Mouse (Mus musculus) intestine, embryonic 14.5 days (tissue): ENCODE measurements around the gene Rdh11. TPM values are rescaled to one million over a fixed set of nuclear protein-coding genes. Genes with fewer than 3 reads are reported as not detected.
"Not testable (repeated sequence)": the region's sequence is repeated elsewhere in the genome, so short reads cannot be mapped to it uniquely, and the experiment has no call there.

Source experiments
- ATAC-seq: fragments of 200-750 bp; cut with Nextera tagmentation; replicated peaks from 2 replicates; pipeline ENCODE4 v1.8.0; 2017; ENCODE audit warnings: low read depth, moderate number of reproducible peaks, moderate TSS enrichment, moderate library complexity; ENCODE audit not compliant: low FRiP score, low TSS enrichment
- DNase-seq: peaks from one replicate; pipeline ENCODE4 v3.0.0-alpha.2; 2018; ENCODE audit warnings: low spot score
- H3K27ac ChIP-seq: fragments of 300-500 bp; sonication (generic); 2 replicates; pipeline ENCODE4 v1.5.1; 2014; ENCODE audit warnings: low read depth, mild to moderate bottlenecking, control low read depth
- H3K27me3 ChIP-seq: fragments of 300-500 bp; sonication (generic); replicated peaks from 2 replicates; pipeline ENCODE4 v1.6.1; 2014; ENCODE audit warnings: low read length, control low read depth; ENCODE audit not compliant: control insufficient read depth, insufficient read depth
- H3K36me3 ChIP-seq: fragments of 300-500 bp; sonication (generic); 2 replicates; pipeline ENCODE4 v1.6.1; 2014; ENCODE audit warnings: low read length, control low read depth; ENCODE audit not compliant: control insufficient read depth, insufficient read depth
- H3K4me1 ChIP-seq: fragments of 300-500 bp; sonication (generic); replicated peaks from 2 replicates; pipeline ENCODE4 v1.6.1; 2014; ENCODE audit warnings: low read length, control low read depth, mixed read lengths; ENCODE audit not compliant: control insufficient read depth, insufficient read depth
- H3K4me2 ChIP-seq: fragments of 300-500 bp; sonication (generic); 2 replicates; pipeline ENCODE4 v1.6.1; 2014; ENCODE audit warnings: low read length
- H3K4me3 ChIP-seq: fragments of 300-500 bp; sonication (generic); 2 replicates; pipeline ENCODE4 v1.5.1; 2014; ENCODE audit warnings: low read depth, low read length, control low read depth, mixed read lengths
- H3K9ac ChIP-seq: fragments of 300-500 bp; sonication (generic); 2 replicates; pipeline ENCODE4 v1.6.1; 2014; ENCODE audit warnings: mild to moderate bottlenecking, low read length
- H3K9me3 ChIP-seq: fragments of 300-500 bp; sonication (generic); 2 replicates; pipeline ENCODE4 v1.6.1; 2016; ENCODE audit warnings: low read length, control low read depth; ENCODE audit not compliant: control insufficient read depth
- WGBS: fragments of 180-500 bp; shearing (Covaris S2); extraction: QIAGEN DNeasy Blood & Tissue Kit; methylation state at CpG from one replicate; pipeline ENCODE4 v1.1.7; 2014; 5-methylcytosine and 5-hydroxymethylcytosine counted together
- polyA plus RNA-seq: library from polyadenylated mRNA; unstranded; fragments of >200 nt; fragmentation: Nextera tagmentation; extraction: Ambion mirVana; gene quantifications from 2 replicates; pipeline ENCODE4 v1.2.1, GENCODE M21; 2014

The Rdh11 gene
- polyA plus RNA-seq, 1 experiment from 2014 or later: 39.6 TPM

DNA sequence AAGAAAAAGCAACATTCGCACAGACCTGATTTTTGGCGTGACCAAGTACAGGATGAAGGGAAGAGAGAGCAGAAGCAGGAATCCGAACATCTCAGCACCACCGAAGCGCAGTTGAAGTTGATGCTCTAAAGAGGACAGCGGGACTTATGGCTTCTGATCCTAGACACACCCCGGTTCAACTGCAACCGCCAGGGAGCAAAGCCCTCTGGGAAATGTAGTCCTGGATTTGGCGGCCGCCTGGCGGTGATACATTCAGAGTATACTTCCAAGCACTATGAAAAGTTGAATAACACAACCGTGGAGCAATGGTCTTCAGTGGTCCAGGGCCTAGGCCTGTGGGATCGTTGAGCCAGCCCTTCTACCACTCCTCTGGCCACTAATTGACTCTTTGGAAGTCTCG lies 392 bp downstream of the Rdh11 start:
- WGBS: 6% methylated on average over 14 of the region's 14 CpGs
- no peak overlapping the region for H3K27ac ChIP-seq
- no peaks in the 10 kb centered on the region; the same call in none of the 2 replicates for H3K4me1 ChIP-seq
- ATAC-seq (peak; percentile 89), DNase-seq (peak; percentile 90)
- H3K4me3 ChIP-seq: peak overlapping the region; percentile 81
- peak overlapping the region; percentile 61 for H3K9ac ChIP-seq
- H3K4me2 ChIP-seq: peak overlapping the region; percentile 91
- no peaks in the 10 kb centered on the region for H3K9me3 ChIP-seq
- no peaks in the 10 kb centered on the region for H3K27me3 ChIP-seq
- peaks cover 19% of the 10 kb centered on the region for H3K36me3 ChIP-seq

DNA sequence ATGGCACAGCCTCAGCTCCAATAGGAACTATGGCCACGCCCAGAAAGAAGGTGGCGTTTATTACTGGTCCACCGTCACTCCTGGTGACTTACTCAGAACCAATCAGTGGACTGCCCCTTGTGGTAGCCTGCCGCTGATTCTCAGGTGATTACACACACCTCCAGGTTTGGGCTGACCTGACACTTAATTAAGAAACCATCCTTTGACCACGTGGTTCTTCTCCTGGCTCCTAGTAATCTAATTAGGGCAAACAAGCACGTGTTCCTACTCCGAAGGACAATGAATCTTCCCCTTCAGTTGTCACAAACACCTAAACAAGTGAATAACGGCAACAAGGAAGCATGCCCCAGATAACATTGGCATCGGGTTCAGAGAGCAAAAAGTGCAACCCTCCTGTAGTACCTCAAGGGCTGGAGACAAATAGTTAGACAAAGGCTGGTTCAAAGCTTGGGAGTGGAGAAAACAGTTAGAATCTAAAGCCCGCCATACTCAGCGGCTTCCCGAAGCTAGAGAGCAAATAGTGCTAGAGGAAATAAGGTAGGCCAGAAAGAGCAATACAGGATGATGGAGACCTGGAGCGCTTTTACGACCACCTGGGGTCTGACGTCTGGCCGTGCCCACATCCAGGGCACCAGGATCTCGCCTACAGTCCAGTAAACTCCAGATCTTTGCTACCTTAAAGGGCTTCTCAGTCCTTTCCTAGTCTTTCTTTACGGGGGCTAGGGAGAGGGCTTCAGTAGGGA lies 991 bp downstream of the Rdh11 start:
- peak overlapping the region; percentile 49; the same call in 1 of the 2 replicates for H3K27ac ChIP-seq
- H3K9ac ChIP-seq: peak overlapping the region; percentile 61
- H3K4me1 ChIP-seq: no peaks in the 10 kb centered on the region; the same call in none of the 2 replicates
- H3K36me3 ChIP-seq: peaks cover 25% of the 10 kb centered on the region
- H3K4me3 ChIP-seq: peak overlapping the region; percentile 81
- H3K27me3 ChIP-seq: no peaks in the 10 kb centered on the region
- peak overlapping the region; percentile 91 for H3K4me2 ChIP-seq
- DNase-seq (peak; percentile 81), ATAC-seq (peak; percentile 85)
- no peaks in the 10 kb centered on the region for H3K9me3 ChIP-seq
- 0% methylated on average over 18 of the region's 18 CpGs for WGBS

DNA sequence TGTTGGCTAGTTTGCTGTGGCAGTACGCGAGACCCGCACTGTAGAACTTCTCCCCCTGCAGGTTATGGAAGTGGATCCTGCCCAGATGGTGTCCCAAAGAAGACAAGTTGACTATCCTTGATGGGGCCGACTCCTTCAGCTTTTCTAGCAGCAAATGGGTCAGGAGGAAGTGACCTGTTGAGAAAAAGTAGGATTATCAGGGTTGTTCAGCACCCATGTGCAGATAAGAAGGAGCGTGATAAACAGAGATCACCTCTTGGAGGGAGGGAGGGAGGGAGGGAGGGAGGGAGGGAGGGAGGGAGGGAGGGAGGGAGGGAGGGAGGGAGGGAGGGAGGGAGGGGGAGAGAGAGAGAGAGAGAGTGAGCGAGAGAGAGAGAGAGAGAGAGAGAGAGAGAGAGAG lies 6.9 kb downstream of the Rdh11 start:
- H3K36me3 ChIP-seq: peaks cover 79% of the 10 kb centered on the region
- not testable (repeated sequence) for H3K27me3 ChIP-seq, ATAC-seq, H3K4me3 ChIP-seq, H3K4me1 ChIP-seq, H3K9ac ChIP-seq, DNase-seq, H3K9me3 ChIP-seq, H3K27ac ChIP-seq, H3K4me2 ChIP-seq
- 83% methylated on average over 5 of the region's 6 CpGs for whole genome bisulfite sequencing

DNA sequence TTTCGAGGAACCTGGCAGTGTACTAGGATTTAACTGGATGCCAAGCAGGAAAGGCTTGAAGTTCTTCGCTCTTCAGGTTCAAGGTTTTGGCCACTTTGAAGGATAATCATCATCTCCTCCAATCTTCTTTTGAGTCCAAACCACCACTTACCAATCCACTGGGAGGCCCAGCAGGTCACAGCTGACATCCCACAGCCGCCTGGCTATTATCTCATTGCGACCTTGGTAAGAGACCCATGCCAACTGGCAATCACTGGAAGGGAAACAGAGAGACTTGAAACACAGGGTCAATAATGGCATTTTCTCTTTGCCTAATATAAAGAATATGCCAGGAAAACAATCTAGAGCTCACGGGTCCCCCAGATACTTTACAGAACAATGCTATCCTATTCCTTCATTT lies 16.1 kb downstream of the Rdh11 start:
- ATAC-seq (no peak), DNase-seq (no peak)
- Histone ChIP-seq H3K36me3 (peaks cover 50% of the 10 kb centered on the region), H3K4me3 (no peak overlapping the region), H3K27ac (no peak overlapping the region), H3K4me1 (peaks cover 6% of the 10 kb centered on the region), H3K9ac (no peak overlapping the region), H3K27me3 (no peaks in the 10 kb centered on the region), H3K4me2 (no peak overlapping the region), H3K9me3 (no peaks in the 10 kb centered on the region)
- WGBS: 96% methylated on average over 5 of the region's 5 CpGs

DNA sequence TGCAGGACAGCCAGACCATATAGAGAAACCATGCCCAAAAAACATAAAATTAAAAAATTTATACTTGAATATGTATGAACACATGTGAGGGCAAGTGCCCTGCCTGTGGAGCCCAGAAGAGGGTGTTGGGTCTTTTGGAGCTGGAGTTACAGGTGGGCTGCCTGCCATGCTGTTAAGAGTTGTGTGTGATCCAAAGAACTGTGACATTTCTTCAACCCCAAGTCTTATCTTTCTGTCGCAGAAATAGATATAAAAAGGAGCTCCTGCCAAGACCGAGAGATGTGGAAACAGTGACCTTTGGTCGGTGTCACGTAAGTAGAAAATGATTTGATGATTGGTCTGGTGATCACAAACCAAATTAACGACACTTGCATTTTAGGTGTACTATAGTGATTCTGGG lies 18.4 kb downstream of the Rdh11 start:
- Histone ChIP-seq H3K4me2 (no peak overlapping the region), H3K9ac (no peak overlapping the region), H3K4me3 (no peak overlapping the region), H3K9me3 (no peaks in the 10 kb centered on the region), H3K4me1 (peaks cover 6% of the 10 kb centered on the region), H3K27me3 (no peaks in the 10 kb centered on the region), H3K36me3 (peaks cover 40% of the 10 kb centered on the region), H3K27ac (no peak overlapping the region)
- DNase-seq (no peak), ATAC-seq (no peak)
- 81% methylated on average over 5 of the region's 5 CpGs for WGBS

DNA sequence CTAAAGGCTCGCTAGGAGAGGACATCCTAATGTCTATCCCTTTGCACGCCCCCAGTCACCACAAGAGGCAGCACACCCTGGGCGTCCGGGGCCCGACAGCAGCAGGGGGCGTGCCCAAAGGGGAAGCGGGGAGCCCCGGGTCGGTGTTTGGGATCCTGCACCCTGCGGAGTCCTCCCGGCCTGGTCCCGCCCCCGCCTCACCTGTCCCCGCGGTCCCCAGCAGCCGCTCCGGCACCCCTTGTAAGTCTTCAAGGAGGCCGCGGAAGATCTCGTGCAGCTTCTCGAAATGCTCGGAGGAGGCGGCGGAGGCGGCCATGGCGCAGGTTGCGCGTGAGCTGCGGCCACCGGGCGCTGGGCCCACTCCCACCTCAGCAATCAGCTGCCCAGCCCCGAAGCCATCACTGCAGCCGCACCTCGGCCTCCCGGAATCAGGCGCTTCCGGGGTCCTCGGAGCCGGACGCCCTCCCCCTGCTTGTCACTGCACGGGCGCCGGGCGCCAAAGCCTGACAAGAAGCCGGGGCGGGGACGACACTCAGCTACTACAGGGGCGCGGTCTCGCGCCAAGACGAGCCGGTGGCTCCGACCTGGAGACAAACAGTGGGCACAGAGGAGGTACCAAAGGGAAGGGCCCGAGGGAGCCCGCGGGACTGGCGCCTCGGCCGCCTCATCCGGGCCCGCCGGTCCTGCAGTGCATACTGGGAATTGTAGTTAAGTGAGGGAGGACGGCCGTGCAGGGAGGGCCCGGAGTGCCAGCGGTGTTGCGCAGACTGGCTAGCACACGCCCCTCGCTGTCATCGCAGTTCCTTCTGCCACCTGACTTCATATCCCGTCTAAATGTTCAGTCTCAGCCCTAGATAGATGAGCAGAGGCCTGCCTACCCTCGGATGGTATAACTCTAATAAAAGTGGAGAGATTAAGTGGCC lies 19.8 kb downstream of the Rdh11 start, which contains the start of gene Vti1b:
TSS of gene Vti1b (minus strand) at position 649 of the 923 bp plus-strand sequence.
- Histone ChIP-seq H3K9ac (peak within 1 kb of the TSS; percentile 84), H3K9me3 (no peaks in the 10 kb centered on the region), H3K36me3 (peaks cover 29% of the 10 kb centered on the region), H3K4me3 (peak within 1 kb of the TSS; percentile 87), H3K4me2 (peak within 1 kb of the TSS; percentile 57), H3K4me1 (peaks cover 6% of the 10 kb centered on the region), H3K27me3 (no peaks in the 10 kb centered on the region), H3K27ac (peak within 1 kb of the TSS; percentile 95)
- under 1% methylated on average over 73 of the region's 73 CpGs for WGBS
- ATAC-seq (peak; percentile 97), DNase-seq (peak; percentile 97)

DNA sequence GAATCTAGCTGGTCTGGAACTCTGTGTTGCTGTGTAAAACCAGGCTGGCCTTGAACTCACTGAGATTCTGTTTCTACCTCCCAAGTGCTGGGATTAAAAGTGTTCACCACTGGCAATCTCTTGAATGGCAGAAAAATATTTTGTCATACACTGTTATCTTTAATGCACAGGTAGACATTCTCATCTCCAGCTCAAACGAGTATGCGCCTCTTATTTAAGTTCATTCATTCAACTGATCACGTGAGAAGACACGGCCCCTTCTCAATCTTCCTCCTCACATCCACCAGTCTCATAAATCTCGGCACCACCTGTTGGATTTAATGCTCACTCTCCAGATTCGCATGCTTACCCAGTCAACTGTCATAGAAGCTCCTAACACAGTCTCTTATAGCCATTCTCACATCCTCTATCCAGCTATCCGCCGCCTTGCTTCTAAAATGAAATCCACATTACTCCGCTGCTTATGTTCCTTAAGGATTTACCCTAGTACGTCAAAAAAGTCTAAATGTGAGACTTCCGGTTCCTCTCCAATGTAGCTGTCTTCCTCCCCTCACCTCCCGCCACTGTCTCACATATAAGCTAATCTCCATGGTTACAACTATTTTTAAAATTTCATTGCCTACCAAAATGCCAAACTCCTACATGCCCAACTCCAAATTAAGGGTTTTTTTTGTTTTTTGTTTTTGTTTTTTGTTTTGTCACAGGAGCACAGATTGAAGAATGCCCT lies 20.7 kb downstream of the Rdh11 start:
- H3K4me1 ChIP-seq: peaks cover 6% of the 10 kb centered on the region
- 30% methylated on average over 12 of the region's 12 CpGs for WGBS
- H3K4me2 ChIP-seq: peak overlapping the region; percentile 57
- peaks cover 22% of the 10 kb centered on the region for H3K36me3 ChIP-seq
- peak overlapping the region; percentile 84 for H3K9ac ChIP-seq
- DNase-seq (no peak), ATAC-seq (no peak)
- no peak overlapping the region for H3K27ac ChIP-seq
- H3K4me3 ChIP-seq: peak overlapping the region; percentile 87
- no peaks in the 10 kb centered on the region for H3K27me3 ChIP-seq
- H3K9me3 ChIP-seq: no peaks in the 10 kb centered on the region

DNA sequence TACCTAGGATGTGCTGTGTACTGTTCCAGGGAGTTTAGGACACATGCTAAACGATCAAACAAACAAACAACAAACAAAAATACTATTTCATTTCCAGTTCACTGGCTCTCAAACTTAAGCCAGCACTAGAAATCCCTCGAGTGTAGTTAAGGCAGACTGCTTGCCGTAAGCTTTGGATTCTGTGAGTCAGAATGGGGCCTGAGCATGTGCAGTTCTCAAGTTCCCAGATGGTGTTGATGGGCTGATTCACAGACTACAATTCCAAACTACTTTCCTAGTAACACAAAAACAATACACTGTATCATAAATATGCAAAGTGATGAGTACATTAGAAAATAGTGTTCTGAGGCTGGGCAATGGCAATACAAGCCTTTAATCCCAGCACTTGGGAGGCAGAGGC lies 21.7 kb downstream of the Rdh11 start:
- no peaks in the 10 kb centered on the region for H3K9me3 ChIP-seq
- ATAC-seq: no peak
- no peak overlapping the region for H3K4me3 ChIP-seq
- H3K27me3 ChIP-seq: no peaks in the 10 kb centered on the region
- no peak overlapping the region for H3K27ac ChIP-seq
- H3K36me3 ChIP-seq: peaks cover 17% of the 10 kb centered on the region
- H3K4me1 ChIP-seq: peaks cover 6% of the 10 kb centered on the region
- no peak for DNase-seq
- 83% methylated on average over 3 of the region's 3 CpGs for WGBS
- no peak overlapping the region for H3K9ac ChIP-seq
- H3K4me2 ChIP-seq: no peak overlapping the region
